Mouse (Mus musculus): ENCODE measurements around the gene Ugt2b34. TPM values are rescaled to one million over a fixed set of nuclear protein-coding genes. Genes with fewer than 3 reads are reported as not detected.
"Not testable (repeated sequence)": the region's sequence is repeated elsewhere in the genome, so short reads cannot be mapped to it uniquely, and the experiment has no call there.

Gene Ugt2b34
- polyA plus RNA-seq, 1 experiment from 2014 or later: not detected

- not testable (repeated sequence) for H3K4me3 ChIP-seq; H3K36me3 ChIP-seq (replicated peaks); H3K9me3 ChIP-seq; H3K4me1 ChIP-seq; H3K27me3 ChIP-seq (replicated peaks); H3K4me2 ChIP-seq; H3K27ac ChIP-seq; H3K9ac ChIP-seq; ATAC-seq (replicated peaks)
- WGBS: 81% methylated on average over 13 of the region's 13 CpGs
Observed at GRCm38 (mm10) chr5:86856505-86856904, 50.2 kb downstream of the Ugt2b34 start.

GRCm38 (mm10) chr5:86851658-86852057, 55.1 kb downstream of the Ugt2b34 start:
- 49% methylated on average over 5 of the region's 5 CpGs for WGBS
- no peak overlapping the region for H3K27ac ChIP-seq
- H3K36me3 ChIP-seq (replicated peaks): no peaks in the 10 kb centered on the region
- no peaks in the 10 kb centered on the region for H3K27me3 ChIP-seq (replicated peaks)
- no peak overlapping the region for H3K4me3 ChIP-seq
- H3K4me2 ChIP-seq: no peak overlapping the region
- no peaks in the 10 kb centered on the region for H3K9me3 ChIP-seq
- ATAC-seq (replicated peaks): no peak
- H3K9ac ChIP-seq: no peak overlapping the region
- no peaks in the 10 kb centered on the region for H3K4me1 ChIP-seq

GRCm38 (mm10) chr5:86850104-86850503, 56.6 kb downstream of the Ugt2b34 start:
- H3K4me3 ChIP-seq: no peak overlapping the region
- H3K27ac ChIP-seq: no peak overlapping the region
- H3K9ac ChIP-seq: no peak overlapping the region
- H3K4me2 ChIP-seq: no peak overlapping the region
- H3K4me1 ChIP-seq: no peaks in the 10 kb centered on the region
- H3K27me3 ChIP-seq (replicated peaks): no peaks in the 10 kb centered on the region
- no peaks in the 10 kb centered on the region for H3K9me3 ChIP-seq
- H3K36me3 ChIP-seq (replicated peaks): no peaks in the 10 kb centered on the region
- ATAC-seq (replicated peaks): peak; percentile 60; the same call in 1 of the 2 replicates

GRCm38 (mm10) chr5:86841261-86841660, 65.5 kb downstream of the Ugt2b34 start:
- H3K4me1 ChIP-seq; H3K9ac ChIP-seq; H3K27ac ChIP-seq; H3K4me2 ChIP-seq; ATAC-seq (replicated peaks); H3K9me3 ChIP-seq; H3K4me3 ChIP-seq; H3K36me3 ChIP-seq (replicated peaks); H3K27me3 ChIP-seq (replicated peaks): not testable (repeated sequence)

GRCm38 (mm10) chr5:86840207-86840606, 66.5 kb downstream of the Ugt2b34 start:
- H3K9me3 ChIP-seq: no peaks in the 10 kb centered on the region
- H3K4me2 ChIP-seq: no peak overlapping the region
- no peak for ATAC-seq (replicated peaks)
- H3K4me1 ChIP-seq: no peaks in the 10 kb centered on the region
- 94% methylated on average over 2 of the region's 2 CpGs for WGBS
- H3K4me3 ChIP-seq: no peak overlapping the region
- no peak overlapping the region for H3K27ac ChIP-seq
- no peaks in the 10 kb centered on the region for H3K27me3 ChIP-seq (replicated peaks)
- no peak overlapping the region for H3K9ac ChIP-seq
- H3K36me3 ChIP-seq (replicated peaks): peaks cover 10% of the 10 kb centered on the region; the same call in 1 of the 2 replicates

Other genes starting within 250 kb of the Ugt2b34 start
- not detected in 2 replicates for gene Tmprss11b, start 230.6 kb downstream of the Ugt2b34 start, polyA plus RNA-seq (2015; fragmentation: Nextera tagmentation; extraction: Ambion mirVana)
- not detected in 2 replicates for gene Tmprss11e, start 161.1 kb downstream of the Ugt2b34 start, polyA plus RNA-seq (2015; fragmentation: Nextera tagmentation; extraction: Ambion mirVana)
- 36.6 and 37.9 TPM in 2 replicates for gene Ythdc1, start 102.7 kb downstream of the Ugt2b34 start, polyA plus RNA-seq (2015; fragmentation: Nextera tagmentation; extraction: Ambion mirVana)
- gene Ugt2b1, start 19.6 kb upstream of the Ugt2b34 start, polyA plus RNA-seq (2015; fragmentation: Nextera tagmentation; extraction: Ambion mirVana): not detected in 2 replicates
- not detected in 2 replicates for gene Ugt2b35, start 93.9 kb upstream of the Ugt2b34 start, polyA plus RNA-seq (2015; fragmentation: Nextera tagmentation; extraction: Ambion mirVana)
- gene Ugt2b36, start 185.6 kb upstream of the Ugt2b34 start, polyA plus RNA-seq (2015; fragmentation: Nextera tagmentation; extraction: Ambion mirVana): not detected in 2 replicates
- 0.09 TPM in 1 of 2 replicates, not detected in the other for gene Ugt2b5, start 233.4 kb upstream of the Ugt2b34 start, polyA plus RNA-seq (2015; fragmentation: Nextera tagmentation; extraction: Ambion mirVana)